Mouse (Mus musculus) lung, postnatal 0 days (tissue): ENCODE data around the gene Rasal3.

ENCODE experiments used
- CTCF ChIP-seq: IDR thresholded peaks from 2 replicates; pipeline ENCODE4 v1.5.1; 2016; ENCODE audit warnings: antibody characterized with exemption, mild to moderate bottlenecking
- EP300 ChIP-seq: IDR thresholded peaks from 2 replicates; pipeline ENCODE4 v1.6.1; 2016; ENCODE audit warnings: antibody characterized with exemption, mild to moderate bottlenecking, control low read depth

DNA sequence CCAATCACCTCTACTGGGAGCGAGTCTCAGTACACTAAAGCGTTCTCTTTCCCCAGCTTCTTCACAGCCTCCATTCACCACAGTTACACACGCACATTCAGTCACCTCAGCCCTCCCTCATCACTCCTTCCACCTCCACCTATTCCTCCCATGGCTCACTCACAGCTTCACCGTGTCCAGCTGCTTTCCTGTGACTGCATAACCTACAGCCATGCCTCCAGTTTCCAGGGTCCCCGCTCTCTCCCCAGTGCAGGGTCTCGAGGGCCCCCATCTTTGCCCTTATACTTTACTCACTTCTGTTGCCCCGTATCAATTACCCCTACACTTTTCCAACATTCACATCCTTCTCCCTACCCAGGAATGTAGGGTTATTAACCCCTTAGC, 15.4 kb downstream of the Rasal3 start:
- no peak for TF ChIP-seq CTCF
- no peak for TF ChIP-seq EP300
